Mouse (Mus musculus): ENCODE measurements around the gene Kiss1r. TPM values are rescaled to one million over a fixed set of nuclear protein-coding genes. Genes with fewer than 3 reads are reported as not detected.

The Kiss1r gene
- polyA plus RNA-seq, 1 experiment from 2014 or later = 0.31 TPM

GRCm38 (mm10) chr10:79940749-79941148, 24.0 kb downstream of the Kiss1r start:
- WGBS = 53% methylated on average over 7 of the region's 7 CpGs
- no peak for DNase-seq (ENCODE audit: low spot score)
- peak overlapping the region; percentile 29; the same call in 1 of the 2 replicates for H3K4me3 ChIP-seq
- H3K9me3 ChIP-seq = no peaks in the 10 kb centered on the region
- H3K4me1 ChIP-seq = peaks cover 80% of the 10 kb centered on the region
- H3K36me3 ChIP-seq = peaks cover 68% of the 10 kb centered on the region
- H3K27ac ChIP-seq = peak overlapping the region; percentile 65; the same call in 1 of the 2 replicates
- H3K27me3 ChIP-seq (ENCODE audit: insufficient read depth, poor library complexity, severe bottlenecking) = no peaks in the 10 kb centered on the region

- H3K9me3 ChIP-seq = no peaks in the 10 kb centered on the region
- H3K4me3 ChIP-seq = peak overlapping the region; percentile 12; the same call in 1 of the 2 replicates
- peaks cover 80% of the 10 kb centered on the region for H3K4me1 ChIP-seq
- peak overlapping the region; percentile 86; the same call in 1 of the 2 replicates for H3K27ac ChIP-seq
- H3K27me3 ChIP-seq (ENCODE audit: insufficient read depth, poor library complexity, severe bottlenecking) = no peaks in the 10 kb centered on the region
- 83% methylated on average over 1 of the region's 1 CpGs for WGBS
- DNase-seq (ENCODE audit: low spot score) = no peak
- peaks cover 66% of the 10 kb centered on the region for H3K36me3 ChIP-seq
These were observed 26.2 kb downstream of the Kiss1r start for GRCm38 (mm10) chr10:79942988-79943387.

GRCm38 (mm10) chr10:79943471-79943901, 26.7 kb downstream of the Kiss1r start:
- H3K27me3 ChIP-seq (ENCODE audit: insufficient read depth, poor library complexity, severe bottlenecking) = no peaks in the 10 kb centered on the region
- 82% methylated on average over 9 of the region's 9 CpGs for WGBS
- H3K9me3 ChIP-seq = no peaks in the 10 kb centered on the region
- H3K4me3 ChIP-seq = peak overlapping the region; percentile 12; the same call in 1 of the 2 replicates
- H3K4me1 ChIP-seq = peaks cover 79% of the 10 kb centered on the region
- peak overlapping the region; percentile 86 for H3K27ac ChIP-seq
- H3K36me3 ChIP-seq = peaks cover 63% of the 10 kb centered on the region
- no peak for DNase-seq (ENCODE audit: low spot score)

- peak overlapping the region; percentile 86 for H3K27ac ChIP-seq
- H3K4me3 ChIP-seq = peak overlapping the region; percentile 30
- peaks cover 63% of the 10 kb centered on the region for H3K36me3 ChIP-seq
- H3K4me1 ChIP-seq = peaks cover 69% of the 10 kb centered on the region
- WGBS = 35% methylated on average over 16 of the region's 16 CpGs
- no peak for DNase-seq (ENCODE audit: low spot score)
- H3K9me3 ChIP-seq = no peaks in the 10 kb centered on the region
- H3K27me3 ChIP-seq (ENCODE audit: insufficient read depth, poor library complexity, severe bottlenecking) = no peaks in the 10 kb centered on the region
These were observed 28.9 kb downstream of the Kiss1r start for GRCm38 (mm10) chr10:79945507-79946234.

GRCm38 (mm10) chr10:79946752-79947322, 30.1 kb downstream of the Kiss1r start:
- Histone ChIP-seq H3K4me1 (peaks cover 61% of the 10 kb centered on the region), H3K4me3 (peak overlapping the region; percentile 30), H3K27me3 (ENCODE audit: insufficient read depth, poor library complexity, severe bottlenecking) (no peaks in the 10 kb centered on the region), H3K36me3 (peaks cover 63% of the 10 kb centered on the region), H3K9me3 (no peaks in the 10 kb centered on the region), H3K27ac (peak overlapping the region; percentile 86)
- 12% methylated on average over 7 of the region's 7 CpGs for WGBS
- DNase-seq (ENCODE audit: low spot score) = peak; percentile 96

GRCm38 (mm10) chr10:79947502-79947901, 30.7 kb downstream of the Kiss1r start:
- H3K27me3 ChIP-seq (ENCODE audit: insufficient read depth, poor library complexity, severe bottlenecking) = no peaks in the 10 kb centered on the region
- peak overlapping the region; percentile 19; the same call in 1 of the 2 replicates for H3K4me3 ChIP-seq
- H3K36me3 ChIP-seq = peaks cover 58% of the 10 kb centered on the region
- WGBS = 66% methylated on average over 6 of the region's 6 CpGs
- H3K4me1 ChIP-seq = peaks cover 61% of the 10 kb centered on the region
- H3K9me3 ChIP-seq = no peaks in the 10 kb centered on the region
- peak overlapping the region; percentile 86 for H3K27ac ChIP-seq
- no peak for DNase-seq (ENCODE audit: low spot score)

- no peak overlapping the region for H3K4me3 ChIP-seq
- H3K4me1 ChIP-seq = peaks cover 48% of the 10 kb centered on the region
- no peak for DNase-seq (ENCODE audit: low spot score)
- peaks cover 74% of the 10 kb centered on the region for H3K36me3 ChIP-seq
- 72% methylated on average over 4 of the region's 4 CpGs for WGBS
- H3K27ac ChIP-seq = no peak overlapping the region
- no peaks in the 10 kb centered on the region for H3K27me3 ChIP-seq (ENCODE audit: insufficient read depth, poor library complexity, severe bottlenecking)
- no peaks in the 10 kb centered on the region for H3K9me3 ChIP-seq
These were observed 33.1 kb downstream of the Kiss1r start for GRCm38 (mm10) chr10:79949873-79950272.

GRCm38 (mm10) chr10:79950661-79951060, 33.9 kb downstream of the Kiss1r start:
- Histone ChIP-seq H3K4me1 (peaks cover 42% of the 10 kb centered on the region), H3K27ac (no peak overlapping the region), H3K36me3 (peaks cover 69% of the 10 kb centered on the region), H3K27me3 (ENCODE audit: insufficient read depth, poor library complexity, severe bottlenecking) (no peaks in the 10 kb centered on the region), H3K4me3 (no peak overlapping the region), H3K9me3 (no peaks in the 10 kb centered on the region)
- WGBS = 83% methylated on average over 18 of the region's 18 CpGs
- no peak for DNase-seq (ENCODE audit: low spot score)

- Histone ChIP-seq H3K9me3 (no peaks in the 10 kb centered on the region), H3K4me3 (no peak overlapping the region), H3K36me3 (peaks cover 45% of the 10 kb centered on the region), H3K27me3 (ENCODE audit: insufficient read depth, poor library complexity, severe bottlenecking) (no peaks in the 10 kb centered on the region), H3K4me1 (peaks cover 30% of the 10 kb centered on the region), H3K27ac (0 out of 2 replicates have a peak overlapping the region, but pooled peaks have one; percentile 16)
- 84% methylated on average over 6 of the region's 6 CpGs for WGBS
- no peak for DNase-seq (ENCODE audit: low spot score)
These were observed 37.2 kb downstream of the Kiss1r start for GRCm38 (mm10) chr10:79953946-79954345.

GRCm38 (mm10) chr10:79955691-79956090, 38.9 kb downstream of the Kiss1r start:
- 66% methylated on average over 9 of the region's 9 CpGs for WGBS

GRCm38 (mm10) chr10:79956643-79957154, 39.9 kb downstream of the Kiss1r start:
- Histone ChIP-seq H3K27me3 (ENCODE audit: insufficient read depth, poor library complexity, severe bottlenecking) (no peaks in the 10 kb centered on the region), H3K27ac (peak overlapping the region; percentile 53), H3K36me3 (peaks cover 24% of the 10 kb centered on the region), H3K9me3 (no peaks in the 10 kb centered on the region), H3K4me1 (peaks cover 33% of the 10 kb centered on the region), H3K4me3 (no peak overlapping the region)
- 43% methylated on average over 4 of the region's 4 CpGs for WGBS
- no peak for DNase-seq (ENCODE audit: low spot score)

More at GRCm38 (mm10) chr10:79955691-79956090, 38.9 kb downstream of the Kiss1r start:
- Histone ChIP-seq H3K4me1 (peaks cover 26% of the 10 kb centered on the region), H3K27ac (peak overlapping the region; percentile 24; the same call in 1 of the 2 replicates), H3K36me3 (peaks cover 28% of the 10 kb centered on the region), H3K27me3 (ENCODE audit: insufficient read depth, poor library complexity, severe bottlenecking) (no peaks in the 10 kb centered on the region), H3K9me3 (no peaks in the 10 kb centered on the region), H3K4me3 (no peak overlapping the region)
- no peak for DNase-seq (ENCODE audit: low spot score)

GRCm38 (mm10) chr10:79958140-79958816, 41.5 kb downstream of the Kiss1r start:
- peak; percentile 94 for DNase-seq (ENCODE audit: low spot score)
- Histone ChIP-seq H3K27ac (peak overlapping the region; percentile 54; the same call in 1 of the 2 replicates), H3K4me1 (peaks cover 33% of the 10 kb centered on the region), H3K36me3 (peaks cover 28% of the 10 kb centered on the region), H3K27me3 (ENCODE audit: insufficient read depth, poor library complexity, severe bottlenecking) (no peaks in the 10 kb centered on the region), H3K9me3 (no peaks in the 10 kb centered on the region), H3K4me3 (peak overlapping the region; percentile 25)
- WGBS = 17% methylated on average over 21 of the region's 21 CpGs

Measured in heart, embryonic 10.5 days (tissue).